Mouse (Mus musculus) gastrocnemius, postnatal 4 days (tissue): ENCODE measurements around the gene Atf7ip. TPM values are rescaled to one million over a fixed set of nuclear protein-coding genes. Genes with fewer than 3 reads are reported as not detected.
A peak's percentile ranks its signal among the peaks of the same experiment; 100 is the strongest.

Experiments
- DNase-seq, 2 experiments: peaks; one replicate each; pipeline ENCODE4 v3.0.0; 2021 to 2022; ENCODE audit warnings: low spot score in 2 of 2, mixed read lengths in 2 of 2
- total RNA-seq, 2 experiments: library from RNA; stranded (reverse); gene quantifications; 2 replicates each; pipeline ENCODE4 v1.2.3; 2021

Gene Atf7ip
- total RNA-seq, 2 experiments from 2014 or later = 85.1 to 102 TPM

- DNase-seq = no peak
Measured at GRCm38 (mm10) chr6:136551550-136552109, 45.7 kb downstream of the Atf7ip start.

- DNase-seq = no peak
Measured at GRCm38 (mm10) chr6:136553156-136553555, 47.2 kb downstream of the Atf7ip start.

- DNase-seq = no peak
Measured at GRCm38 (mm10) chr6:136553767-136554569, 48.0 kb downstream of the Atf7ip start.

- DNase-seq = no peak
Measured at GRCm38 (mm10) chr6:136554774-136555522, 49.0 kb downstream of the Atf7ip start.

GRCm38 (mm10) chr6:136555523-136555915 is 49.6 kb downstream of the Atf7ip start:
- DNase-seq = peak; percentile 42 to 52

- no peak for DNase-seq
Measured at GRCm38 (mm10) chr6:136558288-136559005, 52.5 kb downstream of the Atf7ip start.

GRCm38 (mm10) chr6:136566002-136566401 is 60.0 kb downstream of the Atf7ip start:
- DNase-seq = no peak

- DNase-seq = no peak
Measured at GRCm38 (mm10) chr6:136590739-136591138, 84.8 kb downstream of the Atf7ip start.

- no peak for DNase-seq
Measured at GRCm38 (mm10) chr6:136594541-136594940, 88.6 kb downstream of the Atf7ip start.

- no peak for DNase-seq
Measured at GRCm38 (mm10) chr6:136602601-136603000, 96.6 kb downstream of the Atf7ip start.

- DNase-seq = peak in 1 of 2 experiments; percentile 34
Measured at GRCm38 (mm10) chr6:136611351-136612215, 105.6 kb downstream of the Atf7ip start.

GRCm38 (mm10) chr6:136612312-136612711 is 106.3 kb downstream of the Atf7ip start:
- no peak for DNase-seq

GRCm38 (mm10) chr6:136614156-136614555 is 108.2 kb downstream of the Atf7ip start:
- no peak for DNase-seq

- peak; percentile 50 to 76 for DNase-seq
Measured at GRCm38 (mm10) chr6:136620361-136621139, 114.6 kb downstream of the Atf7ip start.

GRCm38 (mm10) chr6:136625421-136625820 is 119.5 kb downstream of the Atf7ip start:
- no peak for DNase-seq

- DNase-seq = no peak
Measured at GRCm38 (mm10) chr6:136629639-136630038, 123.7 kb downstream of the Atf7ip start.

- DNase-seq = no peak
Measured at GRCm38 (mm10) chr6:136631519-136631918, 125.6 kb downstream of the Atf7ip start.

- DNase-seq = no peak
Measured at GRCm38 (mm10) chr6:136631945-136632534, 126.1 kb downstream of the Atf7ip start.

- DNase-seq = no peak
Measured at GRCm38 (mm10) chr6:136633154-136633553, 127.2 kb downstream of the Atf7ip start.
